Mouse (Mus musculus) CH12F3 (cell line): ENCODE measurements around the gene Cideb.

Experiments used
- in situ Hi-C: fragments of 300-500 bp; cut with MboI; formaldehyde crosslinking; loops from 2 replicates; pipeline ENCODE4 v1.14.3; 2020; ENCODE audit warnings: low sequenced_read_pairs

Cideb gene

GRCm38 (mm10) chr14:55726261-55726660, 32.0 kb downstream of the Cideb start:
- in situ Hi-C loops, result no loop called here

- in situ Hi-C loops, result no loop called here
These were observed 33.8 kb downstream of the Cideb start for GRCm38 (mm10) chr14:55724411-55724871.

GRCm38 (mm10) chr14:55723433-55723832, 34.8 kb downstream of the Cideb start:
- in situ Hi-C loops, result no loop called here

GRCm38 (mm10) chr14:55722438-55722945, 35.8 kb downstream of the Cideb start:
- in situ Hi-C loops, result no loop called here

- in situ Hi-C loops, result no loop called here
These were observed 36.4 kb downstream of the Cideb start, which contains the start of gene Rabggta for GRCm38 (mm10) chr14:55721700-55722437. TSS of gene Rabggta (minus strand) at chr14:55722263.

GRCm38 (mm10) chr14:55721076-55721475, 37.2 kb downstream of the Cideb start:
- in situ Hi-C loops, result no loop called here

- in situ Hi-C loops, result no loop called here
These were observed 37.6 kb downstream of the Cideb start for GRCm38 (mm10) chr14:55720666-55721065.

GRCm38 (mm10) chr14:55719737-55720136, 38.5 kb downstream of the Cideb start:
- in situ Hi-C loops, result no loop called here

- in situ Hi-C loops, result no loop called here
These were observed 41.4 kb downstream of the Cideb start for GRCm38 (mm10) chr14:55716884-55717283.

GRCm38 (mm10) chr14:55716271-55716670, 42.0 kb downstream of the Cideb start:
- in situ Hi-C loops, result no loop called here

GRCm38 (mm10) chr14:55714893-55715292, 43.4 kb downstream of the Cideb start:
- in situ Hi-C loops, result no loop called here

GRCm38 (mm10) chr14:55713729-55714122, 44.5 kb downstream of the Cideb start, which contains the start of gene Tgm1:
TSS of gene Tgm1 (minus strand) at chr14:55713926.
- in situ Hi-C loops, result no loop called here

- in situ Hi-C loops, result no loop called here
These were observed 45.1 kb downstream of the Cideb start for GRCm38 (mm10) chr14:55713007-55713728.

- in situ Hi-C loops, result no loop called here
These were observed 46.5 kb downstream of the Cideb start for GRCm38 (mm10) chr14:55711786-55712185.

- in situ Hi-C loops, result no loop called here
These were observed 48.7 kb downstream of the Cideb start for GRCm38 (mm10) chr14:55709509-55709908.

GRCm38 (mm10) chr14:55707397-55707796, 50.9 kb downstream of the Cideb start:
- in situ Hi-C loops, result no loop called here

GRCm38 (mm10) chr14:55706051-55706600, 52.1 kb downstream of the Cideb start:
- in situ Hi-C loops, result no loop called here
